Mouse (Mus musculus) lung, embryonic 16.5 days (tissue): Measurements from ENCODE around the gene Ddah2. TPM values are rescaled to one million over a fixed set of nuclear protein-coding genes. Genes with fewer than 3 reads are reported as not detected.

Experiments
- ATAC-seq: fragments of 200-750 bp; cut with Nextera tagmentation; 2 replicates; pipeline ENCODE4 v1.8.0; 2017; ENCODE audit warnings: low read depth, mild to moderate bottlenecking, moderate library complexity
- H3K27ac ChIP-seq: fragments of 300-500 bp; sonication (generic); 2 replicates; pipeline ENCODE4 v1.5.1; 2014; ENCODE audit warnings: mild to moderate bottlenecking, control low read depth, low read length
- H3K27me3 ChIP-seq: fragments of 300-500 bp; sonication (generic); 2 replicates; pipeline ENCODE4 v1.6.1; 2014; ENCODE audit warnings: low read depth, low read length, mixed read lengths; ENCODE audit not compliant: control insufficient read depth, insufficient read depth
- H3K36me3 ChIP-seq: fragments of 300-500 bp; sonication (generic); 2 replicates; pipeline ENCODE4 v1.6.1; 2014; ENCODE audit warnings: low read length; ENCODE audit not compliant: control insufficient read depth, insufficient read depth
- H3K4me1 ChIP-seq: fragments of 300-500 bp; sonication (generic); replicated peaks from 2 replicates; pipeline ENCODE4 v1.6.1; 2014; ENCODE audit warnings: low read length, mixed read lengths; ENCODE audit not compliant: control insufficient read depth, insufficient read depth
- H3K4me2 ChIP-seq: fragments of 300-500 bp; sonication (generic); 2 replicates; pipeline ENCODE4 v1.6.1; 2014; ENCODE audit warnings: low read depth, low read length, control low read depth
- H3K4me3 ChIP-seq: fragments of 300-500 bp; sonication (generic); 2 replicates; pipeline ENCODE4 v1.5.1; 2014; ENCODE audit warnings: mild to moderate bottlenecking, low read length, control low read depth
- H3K9ac ChIP-seq: fragments of 300-500 bp; sonication (generic); 2 replicates; pipeline ENCODE4 v1.6.1; 2014; ENCODE audit warnings: low read length, control low read depth
- H3K9me3 ChIP-seq: fragments of 300-500 bp; sonication (generic); 2 replicates; pipeline ENCODE4 v1.6.1; 2016; ENCODE audit warnings: low read length; ENCODE audit not compliant: control insufficient read depth
- whole genome bisulfite sequencing: fragments of 180-500 bp; shearing (Covaris S2); extraction: QIAGEN DNeasy Blood & Tissue Kit; methylation state at CpG from one replicate; pipeline ENCODE4 v1.1.7; 2014; 5-methylcytosine and 5-hydroxymethylcytosine counted together
- polyA plus RNA-seq: library from polyadenylated mRNA; unstranded; fragments of >200 nt; fragmentation: Nextera tagmentation; extraction: Ambion mirVana; gene quantifications from 2 replicates; pipeline ENCODE4 v1.2.1, GENCODE M21; 2015

Ddah2 gene
- polyA plus RNA-seq, 1 experiment from 2014 or later = 309 TPM

- 50% methylated on average over 6 of the region's 6 CpGs for WGBS
- Histone ChIP-seq H3K4me2 (no peak overlapping the region), H3K9me3 (no peaks in the 10 kb centered on the region), H3K4me1 (peaks cover 7% of the 10 kb centered on the region; the same call in 1 of the 2 replicates), H3K36me3 (no peaks in the 10 kb centered on the region), H3K27me3 (peaks cover 2% of the 10 kb centered on the region; the same call in 1 of the 2 replicates), H3K9ac (no peak overlapping the region), H3K27ac (no peak overlapping the region), H3K4me3 (no peak overlapping the region)
- ATAC-seq = no peak
Measured at GRCm38 (mm10) chr17:35080248-35080647, 21.4 kb downstream of the Ddah2 start.

DNA sequence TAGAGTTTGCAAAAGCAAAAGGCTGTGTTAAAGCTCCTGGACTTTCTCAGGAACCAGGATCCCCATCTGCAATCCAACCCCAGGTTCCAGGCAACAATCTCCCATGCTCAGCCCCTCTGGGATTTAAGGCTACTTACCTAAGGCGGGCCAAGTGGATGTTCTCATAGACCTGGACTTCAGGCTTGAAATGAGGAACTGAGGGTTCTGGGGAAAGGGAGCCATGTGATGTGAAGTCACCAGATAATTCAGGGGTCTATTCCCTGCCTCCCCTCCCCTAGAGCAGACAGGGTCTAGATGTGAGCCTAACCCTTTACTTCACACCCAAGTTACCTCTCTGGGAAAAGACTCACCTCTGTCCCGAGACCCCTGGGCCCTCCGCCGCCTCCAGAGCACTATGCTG lies 21.9 kb downstream of the Ddah2 start:
- Histone ChIP-seq H3K9ac (no peak overlapping the region), H3K4me1 (peaks cover 7% of the 10 kb centered on the region; the same call in 1 of the 2 replicates), H3K36me3 (no peaks in the 10 kb centered on the region), H3K27me3 (peaks cover 2% of the 10 kb centered on the region; the same call in 1 of the 2 replicates), H3K27ac (no peak overlapping the region), H3K4me2 (no peak overlapping the region), H3K9me3 (no peaks in the 10 kb centered on the region), H3K4me3 (no peak overlapping the region)
- 81% methylated on average over 4 of the region's 4 CpGs for WGBS
- ATAC-seq = no peak

- no peak overlapping the region for H3K4me2 ChIP-seq
- no peak overlapping the region for H3K27ac ChIP-seq
- H3K9me3 ChIP-seq = no peaks in the 10 kb centered on the region
- H3K4me3 ChIP-seq = no peak overlapping the region
- 0 out of 2 replicates have a peak, but pooled peaks cover 2% of the 10 kb centered on the region for H3K4me1 ChIP-seq
- H3K36me3 ChIP-seq = no peaks in the 10 kb centered on the region
- H3K27me3 ChIP-seq = peaks cover 2% of the 10 kb centered on the region; the same call in 1 of the 2 replicates
- no peak for ATAC-seq
- no peak overlapping the region for H3K9ac ChIP-seq
- WGBS = 82% methylated on average over 16 of the region's 16 CpGs
Measured at GRCm38 (mm10) chr17:35082841-35083576, 24.2 kb downstream of the Ddah2 start.

- 64% methylated on average over 3 of the region's 3 CpGs for WGBS
- Histone ChIP-seq H3K36me3 (no peaks in the 10 kb centered on the region), H3K9ac (no peak overlapping the region), H3K4me1 (no peaks in the 10 kb centered on the region), H3K27ac (no peak overlapping the region), H3K4me3 (no peak overlapping the region), H3K4me2 (no peak overlapping the region), H3K9me3 (no peaks in the 10 kb centered on the region), H3K27me3 (no peaks in the 10 kb centered on the region)
- no peak for ATAC-seq
Measured at GRCm38 (mm10) chr17:35083929-35084497, 25.2 kb downstream of the Ddah2 start.

GRCm38 (mm10) chr17:35085208-35085865 lies 26.5 kb downstream of the Ddah2 start, which contains the start of gene Ly6g6f:
TSS of gene Ly6g6f (minus strand) at chr17:35085610.
- H3K4me3 ChIP-seq = no peak within 1 kb of the TSS
- no peak for ATAC-seq
- no peak within 1 kb of the TSS for H3K4me2 ChIP-seq
- H3K36me3 ChIP-seq = no peaks in the 10 kb centered on the region
- 65% methylated on average over 7 of the region's 7 CpGs for WGBS
- peaks cover 5% of the 10 kb centered on the region for H3K4me1 ChIP-seq
- no peak within 1 kb of the TSS for H3K27ac ChIP-seq
- no peaks in the 10 kb centered on the region for H3K27me3 ChIP-seq
- no peak within 1 kb of the TSS for H3K9ac ChIP-seq
- no peaks in the 10 kb centered on the region for H3K9me3 ChIP-seq

- H3K27me3 ChIP-seq = no peaks in the 10 kb centered on the region
- 25% methylated on average over 2 of the region's 2 CpGs for WGBS
Measured at GRCm38 (mm10) chr17:35088151-35088550, 29.3 kb downstream of the Ddah2 start.

DNA sequence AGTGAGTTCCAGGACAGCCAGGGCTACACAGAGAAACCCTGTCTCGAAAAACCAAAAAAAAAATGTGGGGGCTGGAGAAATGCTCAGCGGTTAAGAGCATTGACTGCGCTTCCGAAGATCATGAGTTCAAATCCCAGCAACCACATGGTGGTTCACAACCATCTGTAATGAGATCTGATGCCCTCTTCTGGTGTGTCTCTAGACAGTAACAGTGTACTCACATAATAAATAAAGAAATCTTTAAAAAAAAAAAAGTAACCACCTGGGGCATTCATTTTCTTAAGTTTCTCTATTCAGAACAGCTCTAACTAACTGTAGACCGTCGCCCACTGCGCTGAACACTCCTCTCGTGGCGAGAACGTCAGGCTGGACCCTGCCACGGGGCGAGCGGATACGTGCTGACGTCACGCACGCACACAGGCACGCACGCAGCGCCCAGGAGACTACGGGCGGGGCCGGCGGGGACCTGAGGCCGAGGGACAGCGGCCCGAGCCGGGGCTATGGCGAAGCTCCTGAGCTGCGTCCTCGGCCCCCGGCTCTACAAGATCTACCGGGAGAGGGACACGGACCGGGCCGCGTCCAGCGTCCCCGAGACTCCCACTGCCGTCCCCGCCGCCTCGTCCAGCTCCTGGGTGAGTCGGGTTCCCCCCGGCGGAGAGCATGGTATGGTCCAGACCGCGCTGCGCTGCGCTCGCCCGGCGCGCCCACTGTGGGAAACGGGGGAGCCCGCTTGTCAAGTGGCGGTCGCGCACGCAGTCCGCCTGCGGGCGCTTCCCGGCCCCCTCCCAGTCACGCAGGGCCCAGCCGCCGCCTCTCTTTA lies 30.2 kb downstream of the Ddah2 start, which contains the start of gene Abhd16a:
Abhd16a (plus strand) TSS at position 439 of the 820 bp plus-strand sequence.
- Histone ChIP-seq H3K4me1 (peaks cover 8% of the 10 kb centered on the region), H3K9me3 (no peaks in the 10 kb centered on the region), H3K9ac (peak within 1 kb of the TSS; percentile 96), H3K4me2 (peak within 1 kb of the TSS; percentile 55), H3K27me3 (no peaks in the 10 kb centered on the region), H3K4me3 (peak within 1 kb of the TSS; percentile 74), H3K36me3 (peaks cover 15% of the 10 kb centered on the region), H3K27ac (peak within 1 kb of the TSS; percentile 97)
- peak; percentile 99 for ATAC-seq
- 2% methylated on average over 67 of the region's 67 CpGs for WGBS

More at GRCm38 (mm10) chr17:35088151-35088550, 29.3 kb downstream of the Ddah2 start:
- ATAC-seq = no peak
- Histone ChIP-seq H3K4me3 (no peak overlapping the region), H3K36me3 (peaks cover 13% of the 10 kb centered on the region), H3K27ac (no peak overlapping the region), H3K4me2 (no peak overlapping the region), H3K9me3 (no peaks in the 10 kb centered on the region), H3K4me1 (peaks cover 8% of the 10 kb centered on the region), H3K9ac (no peak overlapping the region)

DNA sequence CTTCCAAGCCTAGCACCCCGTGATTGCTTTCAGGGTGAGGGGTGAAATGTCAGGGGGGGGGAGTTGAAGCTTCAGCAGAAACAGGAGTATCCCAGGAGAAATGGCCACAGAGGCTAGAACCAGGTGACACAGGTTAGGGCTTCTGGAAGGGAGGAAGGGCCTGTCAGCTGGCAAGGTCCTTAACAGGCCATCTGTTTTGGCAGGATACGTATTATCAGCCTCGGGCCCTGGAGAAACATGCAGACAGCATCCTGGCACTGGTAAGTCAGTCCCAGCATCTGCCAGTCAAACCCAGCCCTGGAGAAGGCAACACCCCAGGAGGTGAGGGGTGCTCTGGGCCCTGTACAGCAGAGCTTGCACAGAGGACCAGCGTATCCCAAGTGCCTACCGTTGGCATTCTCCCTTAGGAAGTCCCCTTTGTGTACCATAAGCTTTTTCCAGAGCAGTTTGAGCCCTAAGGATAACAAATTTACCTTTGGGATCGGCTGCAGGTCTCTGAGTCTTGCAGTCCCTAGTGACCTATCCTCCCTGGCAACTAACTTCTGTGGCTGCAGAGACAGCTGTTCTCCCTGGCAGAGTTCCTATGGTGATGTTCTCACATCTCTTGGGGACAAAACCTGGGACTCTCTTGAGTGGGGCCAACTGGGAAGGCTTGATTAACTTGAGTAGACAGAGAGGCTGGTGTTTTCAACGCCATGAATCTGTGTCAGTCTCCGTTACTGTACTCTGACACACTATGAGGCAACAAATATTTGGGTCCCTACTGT lies 31.5 kb downstream of the Ddah2 start:
- no peak for ATAC-seq
- 62% methylated on average over 8 of the region's 8 CpGs for WGBS
- H3K36me3 ChIP-seq = peaks cover 23% of the 10 kb centered on the region
- no peaks in the 10 kb centered on the region for H3K9me3 ChIP-seq
- H3K9ac ChIP-seq = peak overlapping the region; percentile 96
- no peaks in the 10 kb centered on the region for H3K27me3 ChIP-seq
- peaks cover 8% of the 10 kb centered on the region for H3K4me1 ChIP-seq
- peak overlapping the region; percentile 55 for H3K4me2 ChIP-seq
- peak overlapping the region; percentile 97 for H3K27ac ChIP-seq
- peak overlapping the region; percentile 74 for H3K4me3 ChIP-seq
